Mouse (Mus musculus) heart, embryonic 16.5 days (tissue): ENCODE data around the gene Tgm6. TPM values are rescaled to one million over a fixed set of nuclear protein-coding genes. Genes with fewer than 3 reads are reported as not detected.

Experiments
- ATAC-seq: fragments of 200-750 bp; cut with Nextera tagmentation; replicated peaks from 2 replicates; pipeline ENCODE4 v1.8.0; 2017; ENCODE audit warnings: moderate number of reproducible peaks; ENCODE audit not compliant: insufficient read depth, low FRiP score; ENCODE audit errors: extremely low read depth
- H3K27ac ChIP-seq: fragments of 300-500 bp; sonication (generic); 2 replicates; pipeline ENCODE4 v1.5.1; 2014; ENCODE audit warnings: mild to moderate bottlenecking, low read length, control low read depth, moderate library complexity
- H3K27me3 ChIP-seq: fragments of 300-500 bp; sonication (generic); 2 replicates; pipeline ENCODE4 v1.6.1; 2014; ENCODE audit warnings: low read length, mixed read lengths; ENCODE audit not compliant: control insufficient read depth, insufficient read depth
- H3K36me3 ChIP-seq: fragments of 300-500 bp; sonication (generic); 2 replicates; pipeline ENCODE4 v1.6.1; 2014; ENCODE audit not compliant: control insufficient read depth, insufficient read depth
- H3K4me1 ChIP-seq: fragments of 300-500 bp; sonication (generic); 2 replicates; pipeline ENCODE4 v1.6.1; 2014; ENCODE audit warnings: low read length, mixed read lengths; ENCODE audit not compliant: control insufficient read depth, insufficient read depth
- H3K4me2 ChIP-seq: fragments of 300-500 bp; sonication (generic); 2 replicates; pipeline ENCODE4 v1.6.1; 2014; ENCODE audit warnings: low read depth, mild to moderate bottlenecking, control low read depth, low read length
- H3K4me3 ChIP-seq: fragments of 300-500 bp; sonication (generic); 2 replicates; pipeline ENCODE4 v1.5.1; 2014; ENCODE audit warnings: mild to moderate bottlenecking, control low read depth, low read length
- H3K9ac ChIP-seq: fragments of 300-500 bp; sonication (generic); 2 replicates; pipeline ENCODE4 v1.6.1; 2014; ENCODE audit warnings: low read length, control low read depth
- H3K9me3 ChIP-seq: fragments of 300-500 bp; sonication (generic); replicated peaks from 2 replicates; pipeline ENCODE4 v1.6.1; 2016; ENCODE audit warnings: low read length; ENCODE audit not compliant: control insufficient read depth
- WGBS: fragments of 180-500 bp; shearing (Covaris S2); extraction: QIAGEN DNeasy Blood & Tissue Kit; methylation state at CpG from one replicate; pipeline ENCODE4 v1.1.7; 2014; 5-methylcytosine and 5-hydroxymethylcytosine counted together
- polyA plus RNA-seq: library from polyadenylated mRNA; unstranded; fragments of >200 nt; fragmentation: Nextera tagmentation; extraction: Ambion mirVana; gene quantifications from 2 replicates; pipeline ENCODE4 v1.2.1, GENCODE M21; 2015

Gene Tgm6
- polyA plus RNA-seq, 1 experiment from 2014 or later = not detected

GRCm38 (mm10) chr2:130166311-130167214 is 54.3 kb downstream of the Tgm6 start:
- H3K27me3 ChIP-seq = no peaks in the 10 kb centered on the region
- 0 out of 2 replicates have a peak, but pooled peaks have one; percentile 18 for ATAC-seq
- H3K4me1 ChIP-seq = no peaks in the 10 kb centered on the region
- H3K36me3 ChIP-seq = peaks cover 26% of the 10 kb centered on the region
- no peaks in the 10 kb centered on the region for H3K9me3 ChIP-seq
- no peak overlapping the region for H3K27ac ChIP-seq
- 68% methylated on average over 9 of the region's 9 CpGs for WGBS
- no peak overlapping the region for H3K9ac ChIP-seq
- no peak overlapping the region for H3K4me3 ChIP-seq
- H3K4me2 ChIP-seq = no peak overlapping the region

GRCm38 (mm10) chr2:130167861-130168260 is 55.6 kb downstream of the Tgm6 start:
- peaks cover 39% of the 10 kb centered on the region for H3K36me3 ChIP-seq

GRCm38 (mm10) chr2:130171674-130172073 is 59.5 kb downstream of the Tgm6 start:
- Histone ChIP-seq H3K4me3 (no peak overlapping the region), H3K4me2 (no peak overlapping the region), H3K27me3 (no peaks in the 10 kb centered on the region), H3K9ac (no peak overlapping the region), H3K9me3 (no peaks in the 10 kb centered on the region), H3K27ac (no peak overlapping the region), H3K36me3 (peaks cover 68% of the 10 kb centered on the region), H3K4me1 (peaks cover 2% of the 10 kb centered on the region)
- WGBS = 76% methylated on average over 2 of the region's 2 CpGs
- no peak for ATAC-seq

More at GRCm38 (mm10) chr2:130167861-130168260, 55.6 kb downstream of the Tgm6 start:
- no peak overlapping the region for H3K4me2 ChIP-seq
- no peak overlapping the region for H3K4me3 ChIP-seq
- no peak overlapping the region for H3K9ac ChIP-seq
- 45% methylated on average over 3 of the region's 3 CpGs for WGBS
- H3K27ac ChIP-seq = no peak overlapping the region
- no peak for ATAC-seq
- no peaks in the 10 kb centered on the region for H3K4me1 ChIP-seq
- H3K9me3 ChIP-seq = no peaks in the 10 kb centered on the region
- no peaks in the 10 kb centered on the region for H3K27me3 ChIP-seq

- H3K9me3 ChIP-seq = no peaks in the 10 kb centered on the region
- H3K4me1 ChIP-seq = peaks cover 17% of the 10 kb centered on the region
- peak overlapping the region; percentile 100; the same call in 1 of the 2 replicates for H3K4me3 ChIP-seq
- 63% methylated on average over 8 of the region's 8 CpGs for WGBS
- peaks cover 42% of the 10 kb centered on the region for H3K36me3 ChIP-seq
- peak overlapping the region; percentile 31; the same call in 1 of the 2 replicates for H3K9ac ChIP-seq
- H3K4me2 ChIP-seq = peak overlapping the region; percentile 68
- no peaks in the 10 kb centered on the region for H3K27me3 ChIP-seq
- H3K27ac ChIP-seq = no peak overlapping the region
- ATAC-seq = no peak
Measured at GRCm38 (mm10) chr2:130176820-130177219, 64.6 kb downstream of the Tgm6 start.

- no peak for ATAC-seq
- H3K9ac ChIP-seq = peak overlapping the region; percentile 100
- H3K4me1 ChIP-seq = peaks cover 17% of the 10 kb centered on the region
- under 1% methylated on average over 11 of the region's 11 CpGs for WGBS
- H3K9me3 ChIP-seq = no peaks in the 10 kb centered on the region
- peak overlapping the region; percentile 68 for H3K4me2 ChIP-seq
- peak overlapping the region; percentile 100 for H3K4me3 ChIP-seq
- peak overlapping the region; percentile 97 for H3K27ac ChIP-seq
- H3K36me3 ChIP-seq = peaks cover 27% of the 10 kb centered on the region
- no peaks in the 10 kb centered on the region for H3K27me3 ChIP-seq
Measured at GRCm38 (mm10) chr2:130178381-130178705, 66.1 kb downstream of the Tgm6 start.

GRCm38 (mm10) chr2:130178706-130179506 is 66.7 kb downstream of the Tgm6 start, which contains the start of gene Snrpb:
Gene Snrpb (minus strand): TSS chr2:130179403.
- H3K27ac ChIP-seq = peak within 1 kb of the TSS; percentile 97
- H3K9me3 ChIP-seq = no peaks in the 10 kb centered on the region
- ATAC-seq = peak; percentile 92
- peaks cover 17% of the 10 kb centered on the region for H3K4me1 ChIP-seq
- H3K4me2 ChIP-seq = peak within 1 kb of the TSS; percentile 68
- no peaks in the 10 kb centered on the region for H3K27me3 ChIP-seq
- under 1% methylated on average over 81 of the region's 81 CpGs for WGBS
- H3K36me3 ChIP-seq = peaks cover 22% of the 10 kb centered on the region
- H3K9ac ChIP-seq = peak within 1 kb of the TSS; percentile 100
- peak within 1 kb of the TSS; percentile 100 for H3K4me3 ChIP-seq

- H3K27me3 ChIP-seq = no peaks in the 10 kb centered on the region
- H3K9me3 ChIP-seq = no peaks in the 10 kb centered on the region
- peak overlapping the region; percentile 100 for H3K9ac ChIP-seq
- peak; percentile 49 for ATAC-seq
- H3K36me3 ChIP-seq = peaks cover 15% of the 10 kb centered on the region
- whole genome bisulfite sequencing = 3% methylated on average over 15 of the region's 15 CpGs
- H3K4me2 ChIP-seq = peak overlapping the region; percentile 68
- H3K4me3 ChIP-seq = peak overlapping the region; percentile 100
- H3K4me1 ChIP-seq = peaks cover 17% of the 10 kb centered on the region
- peak overlapping the region; percentile 50 for H3K27ac ChIP-seq
Measured at GRCm38 (mm10) chr2:130179507-130180019, 67.3 kb downstream of the Tgm6 start.

GRCm38 (mm10) chr2:130188391-130188790 is 76.2 kb downstream of the Tgm6 start:
- H3K27ac ChIP-seq = no peak overlapping the region
- no peaks in the 10 kb centered on the region for H3K36me3 ChIP-seq
- H3K9ac ChIP-seq = no peak overlapping the region
- H3K4me3 ChIP-seq = no peak overlapping the region
- WGBS = 82% methylated on average over 12 of the region's 12 CpGs
- no peak for ATAC-seq
- no peaks in the 10 kb centered on the region for H3K27me3 ChIP-seq
- no peaks in the 10 kb centered on the region for H3K4me1 ChIP-seq
- no peak overlapping the region for H3K4me2 ChIP-seq
- H3K9me3 ChIP-seq = no peaks in the 10 kb centered on the region; the same call in 1 of the 2 replicates
